Mouse (Mus musculus): ENCODE measurements at regions not wholly inside any gene's neighbourhood (a gene's known extent, or its start where the extent isn't known, plus 50 kb on each side); places are given as distances from the start of the nearest gene placed in this dataset.
A peak's percentile ranks its signal among the peaks of the same experiment; 100 is the strongest.
"Not testable (repeated sequence)": the region's sequence is repeated elsewhere in the genome, so short reads cannot be mapped to it uniquely, and the experiment has no call there.

GRCm38 (mm10) chr2:92664939-92665338, 65.4 kb downstream of the Chst1 start:
- intact Hi-C loops (cut with DNase I), result no loop called here
- DNase-seq, result no peak

GRCm38 (mm10) chr2:92667192-92667591, 67.7 kb downstream of the Chst1 start:
- peak; percentile 55 to 65 for DNase-seq
- intact Hi-C loops (cut with DNase I), result no loop called here

GRCm38 (mm10) chr2:92667756-92668155, 68.2 kb downstream of the Chst1 start:
- DNase-seq, result peak; percentile 24 to 37
- intact Hi-C loops (cut with DNase I), result no loop called here

- intact Hi-C loops (cut with DNase I); DNase-seq: not testable (repeated sequence)
Observed at GRCm38 (mm10) chr2:92669431-92670081, 70.0 kb downstream of the Chst1 start.

- DNase-seq, result peak; percentile 75 to 84
- intact Hi-C loops (cut with DNase I), result no loop called here
Observed at GRCm38 (mm10) chr2:92671586-92671985, 72.1 kb downstream of the Chst1 start.

- intact Hi-C loops (cut with DNase I), result no loop called here
- DNase-seq, result no peak
Observed at GRCm38 (mm10) chr2:92672106-92672505, 72.6 kb downstream of the Chst1 start.

GRCm38 (mm10) chr2:92673064-92673813, 73.7 kb downstream of the Chst1 start:
- no peak for DNase-seq
- intact Hi-C loops (cut with DNase I), result no loop called here

- DNase-seq, result no peak
- intact Hi-C loops (cut with DNase I), result no loop called here
Observed at GRCm38 (mm10) chr2:92673931-92674330, 74.4 kb downstream of the Chst1 start.

- intact Hi-C loops (cut with DNase I), result no loop called here
- no peak for DNase-seq
Observed at GRCm38 (mm10) chr2:92675247-92675646, 75.7 kb downstream of the Chst1 start.

GRCm38 (mm10) chr2:92678276-92678930, 78.9 kb downstream of the Chst1 start:
- DNase-seq, result no peak
- intact Hi-C loops (cut with DNase I), result no loop called here

- DNase-seq, result no peak
- intact Hi-C loops (cut with DNase I), result no loop called here
Observed at GRCm38 (mm10) chr2:92678999-92679704, 79.6 kb downstream of the Chst1 start.

- DNase-seq, result no peak
- intact Hi-C loops (cut with DNase I), result no loop called here
Observed at GRCm38 (mm10) chr2:92682256-92682655, 82.7 kb downstream of the Chst1 start.

- DNase-seq, result no peak
- intact Hi-C loops (cut with DNase I), result no loop called here
Observed at GRCm38 (mm10) chr2:92687702-92688101, 88.2 kb downstream of the Chst1 start.

GRCm38 (mm10) chr2:92689203-92689602, 89.7 kb downstream of the Chst1 start:
- intact Hi-C loops (cut with DNase I), result no loop called here
- DNase-seq, result no peak

GRCm38 (mm10) chr2:92690304-92690703, 90.8 kb downstream of the Chst1 start:
- no peak for DNase-seq
- intact Hi-C loops (cut with DNase I), result no loop called here

GRCm38 (mm10) chr2:92691438-92691837, 91.9 kb downstream of the Chst1 start:
- no peak for DNase-seq
- intact Hi-C loops (cut with DNase I), result no loop called here

- intact Hi-C loops (cut with DNase I), result loop anchor here (2.0 kb wide), 1 partner anchor 208 kb away; no protein-coding TSS in a partner anchor
- DNase-seq, result peak in 1 of 2 experiments; percentile 13
Observed at GRCm38 (mm10) chr2:92692623-92693022, 93.1 kb downstream of the Chst1 start.

- intact Hi-C loops (cut with DNase I), result loop anchor here (2.0 kb wide), 1 partner anchor 208 kb away; no protein-coding TSS in a partner anchor
- no peak for DNase-seq
Observed at GRCm38 (mm10) chr2:92693024-92693423, 93.5 kb downstream of the Chst1 start.

- no peak for DNase-seq
- intact Hi-C loops (cut with DNase I), result loop anchor here (2.0 kb wide), 1 partner anchor 86 kb away; no protein-coding TSS in a partner anchor
Observed at GRCm38 (mm10) chr2:92694797-92695196, 95.3 kb downstream of the Chst1 start.

GRCm38 (mm10) chr2:92695869-92696268, 96.4 kb downstream of the Chst1 start:
- DNase-seq, result no peak
- intact Hi-C loops (cut with DNase I), result loop anchor here (2.0 kb wide), 1 partner anchor 87 kb away; no protein-coding TSS in a partner anchor

- DNase-seq, result no peak
- intact Hi-C loops (cut with DNase I), result no loop called here
Observed at GRCm38 (mm10) chr2:92697721-92698120, 98.2 kb downstream of the Chst1 start.

Data from heart, postnatal 10 days (tissue).